Mouse (Mus musculus): ENCODE data around the gene Fam216a.
"Not testable (repeated sequence)": the region's sequence is repeated elsewhere in the genome, so short reads cannot be mapped to it uniquely, and the experiment has no call there.

The Fam216a gene

GRCm38 (mm10) chr5:122323523-122323922 lies 48.6 kb downstream of the Fam216a start:
- no peak for DNase-seq (ENCODE audit: low spot score)

- DNase-seq (ENCODE audit: low spot score): no peak
Measured at GRCm38 (mm10) chr5:122320205-122320781, 51.9 kb downstream of the Fam216a start.

GRCm38 (mm10) chr5:122319474-122320204 lies 52.5 kb downstream of the Fam216a start:
- DNase-seq (ENCODE audit: low spot score): no peak

GRCm38 (mm10) chr5:122318976-122319375 lies 53.2 kb downstream of the Fam216a start:
- not testable (repeated sequence) for DNase-seq (ENCODE audit: low spot score)

- DNase-seq (ENCODE audit: low spot score): no peak
Measured at GRCm38 (mm10) chr5:122318100-122318499, 54.1 kb downstream of the Fam216a start.

GRCm38 (mm10) chr5:122317329-122318045 lies 54.7 kb downstream of the Fam216a start:
- no peak for DNase-seq (ENCODE audit: low spot score)

- DNase-seq (ENCODE audit: low spot score): peak; percentile 90
Measured at GRCm38 (mm10) chr5:122314966-122315667, 57.0 kb downstream of the Fam216a start.

Data from left cerebral cortex, adult 11 months (tissue).